Mouse (Mus musculus): ENCODE measurements around the gene Tmem104.

- TF ChIP-seq POLR2A (IDR thresholded peaks at IDR 0.05; ENCODE audit: insufficient read depth, low read depth, low read length) (no peak), CTCF (IDR thresholded peaks at IDR 0.05; ENCODE audit: insufficient read depth, low read depth, low read length) (no peak)
Measured at GRCm38 (mm10) chr11:115264136-115264861, 77.0 kb downstream of the Tmem104 start.
